Mouse (Mus musculus) brain, embryonic 14.5 days (tissue): ENCODE measurements around the gene Sparc.
"Not testable (repeated sequence)": the region's sequence is repeated elsewhere in the genome, so short reads cannot be mapped to it uniquely, and the experiment has no call there.

ENCODE experiments used
- CTCF ChIP-seq: fragments of 200-500 bp; IDR thresholded peaks from 2 replicates; pipeline ENCODE4 v1.5.1; 2012; ENCODE audit warnings: inconsistent platforms, mild to moderate bottlenecking, moderate library complexity, borderline replicate concordance; ENCODE audit not compliant: insufficient read depth, insufficient read length; ENCODE audit errors: extremely low read depth
- POLR2A ChIP-seq: fragments of 200-500 bp; IDR thresholded peaks from 2 replicates; pipeline ENCODE4 v1.6.1; 2012; ENCODE audit warnings: mild to moderate bottlenecking, inconsistent platforms, borderline replicate concordance; ENCODE audit not compliant: poor library complexity, insufficient read depth, insufficient read length, severe bottlenecking; ENCODE audit errors: extremely low read depth

GRCm38 (mm10) chr11:55415731-55416130 lies 7.3 kb downstream of the Sparc start:
- not testable (repeated sequence) for TF ChIP-seq CTCF, POLR2A
